Mouse (Mus musculus) erythroblast, embryonic 14.5 days (primary cell): ENCODE measurements around the gene Ajm1.

Experiments
- GATA1 ChIP-seq: IDR thresholded peaks from 2 replicates; pipeline ENCODE4 v1.6.1; 2012; ENCODE audit warnings: low read length, inconsistent platforms, mixed read lengths
- TAL1 ChIP-seq: IDR thresholded peaks from 3 replicates; pipeline ENCODE4 v1.6.1; 2012; ENCODE audit warnings: low read length, inconsistent platforms, mixed read lengths

- TF ChIP-seq GATA1: no peak
- TF ChIP-seq TAL1: no peak
Observed at GRCm38 (mm10) chr2:25551186-25551585, 30.4 kb downstream of the Ajm1 start.
